ENCODE assay signal across 10 mouse cellular contexts in the genomic region with DNA sequence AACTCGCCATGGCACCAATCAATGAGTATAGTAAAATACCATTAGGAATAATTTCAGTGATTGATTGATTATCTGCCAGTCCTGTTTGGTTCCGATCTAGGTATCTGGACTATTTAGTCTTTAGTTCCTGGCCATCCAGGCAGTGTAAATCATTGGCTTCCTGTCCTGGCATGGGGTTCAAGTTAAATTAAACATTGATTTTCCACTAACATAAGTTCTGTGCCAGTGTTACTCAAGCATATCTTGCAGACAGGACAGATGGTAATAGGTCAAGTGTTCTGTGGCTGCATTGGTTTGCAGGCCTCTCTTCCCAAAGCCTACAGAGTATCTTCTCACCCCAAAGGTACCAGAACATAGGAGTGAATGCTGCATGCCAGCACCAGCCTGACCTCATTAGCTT.
"Had no signal": no experiment of that assay in that cellular context is flagged by ENCODE, and none has a peak within 500 bp of the region (broad histone marks: within the 10 kb centered on the region; RNA-seq: fewer than 3 reads in every experiment).

No protein-coding gene starts in this region.

- DNase-seq: forebrain, postnatal 0 days; gastrocnemius, postnatal 14 days; gastrocnemius, postnatal 36 days; heart, adult 11 months; heart, adult 2 months; heart, postnatal 14 days; heart, postnatal 36 days; layer of hippocampus, adult 9-11 months; layer of hippocampus, postnatal 36 days; left cerebral cortex, postnatal 4 days had no signal
